Mouse (Mus musculus) spleen, adult 18-20 months (tissue): Measurements from ENCODE around the gene Zfp661.

Experiments
- DNase-seq, 2 experiments: peaks; one replicate each; pipeline ENCODE4 v3.0.0; 2022; ENCODE audit warnings: mixed read lengths in 2 of 2

Zfp661 gene

DNA sequence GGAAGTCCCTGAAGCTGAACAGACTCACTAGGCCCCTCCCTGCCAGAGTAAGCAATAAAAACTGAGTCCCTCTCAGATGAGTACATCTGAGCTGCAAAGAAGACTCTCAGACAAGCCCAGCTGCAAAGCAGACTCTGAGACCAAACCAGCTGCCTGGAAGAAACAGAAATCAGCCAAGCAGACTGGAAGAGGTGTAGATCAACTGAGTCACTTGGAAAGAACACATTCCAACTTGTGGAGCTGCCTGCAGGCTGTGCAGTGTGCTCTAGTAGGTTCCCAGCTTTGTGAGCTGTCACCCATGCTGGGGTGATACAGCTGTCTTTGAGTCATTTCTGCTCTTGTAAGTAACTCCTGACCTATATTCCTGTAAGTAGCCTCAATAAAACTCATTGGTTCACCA is 37.2 kb downstream of the Zfp661 start:
- no peak for DNase-seq

GRCm38 (mm10) chr2:127548342-127549074 is 38.4 kb downstream of the Zfp661 start:
- DNase-seq, result no peak

- no peak for DNase-seq
Measured at GRCm38 (mm10) chr2:127541697-127542096, 45.2 kb downstream of the Zfp661 start.

- DNase-seq, result no peak
Measured at GRCm38 (mm10) chr2:127541185-127541584, 45.7 kb downstream of the Zfp661 start, which contains the start of gene Prom2. TSS of gene Prom2 (minus strand) at chr2:127541467.

DNA sequence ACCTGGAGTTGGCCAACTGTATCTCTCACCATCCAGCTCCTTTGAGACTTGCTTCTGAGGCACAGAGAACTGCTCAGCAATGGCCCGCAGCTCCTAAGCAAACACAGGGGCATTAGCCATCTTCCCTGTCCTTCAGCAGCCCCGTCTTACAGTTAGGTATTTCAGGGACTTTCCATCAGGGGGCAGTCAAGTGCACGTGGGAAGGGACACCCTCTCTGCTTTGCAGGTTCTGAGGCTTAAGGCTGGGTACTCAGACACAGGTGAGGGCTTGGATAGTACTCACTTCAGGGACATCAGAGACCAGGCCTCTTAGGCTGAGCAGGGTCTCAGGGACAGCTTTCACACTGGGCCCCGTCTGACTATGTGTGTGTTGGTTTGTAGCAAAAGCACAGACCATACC is 47.4 kb downstream of the Zfp661 start:
- no peak for DNase-seq

DNA sequence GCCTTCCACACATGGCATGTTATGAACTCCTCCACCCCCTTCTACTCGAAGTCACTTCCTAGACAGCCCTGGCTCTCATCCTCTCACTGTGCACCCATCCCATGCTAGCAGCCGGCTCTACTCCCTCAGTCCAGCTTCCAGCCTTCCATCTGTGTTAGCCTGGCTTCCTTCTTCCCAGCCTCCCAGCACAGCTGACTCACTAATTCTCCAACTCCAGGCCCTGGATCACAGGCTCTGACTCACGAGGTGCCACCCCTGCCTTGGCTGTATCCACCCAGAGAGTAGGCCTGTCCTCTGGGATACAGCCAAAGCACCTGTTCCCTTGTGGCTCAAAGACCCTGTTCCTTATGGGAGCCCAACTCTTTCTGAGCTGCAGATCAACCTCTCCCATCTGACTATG is 49.3 kb downstream of the Zfp661 start:
- DNase-seq, result no peak

DNA sequence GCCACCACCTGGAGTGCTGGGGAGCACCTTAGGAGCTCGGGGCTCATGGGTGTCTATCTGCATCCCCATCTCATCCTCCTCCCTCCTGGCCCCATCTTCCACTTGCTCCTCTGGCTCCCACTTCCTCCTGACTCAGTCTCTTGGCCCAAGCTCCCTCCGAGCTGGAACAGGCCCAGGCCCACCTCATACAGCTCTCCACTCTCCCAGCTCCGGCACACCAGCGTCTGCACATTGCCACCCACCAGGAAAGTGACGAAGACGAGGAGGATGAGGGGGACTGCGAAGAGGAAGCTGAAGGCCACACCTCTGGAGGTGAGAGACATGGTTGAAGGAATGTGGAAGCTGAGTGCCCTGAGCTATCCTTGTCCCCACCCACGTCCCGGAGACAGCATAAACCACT is 51.5 kb downstream of the Zfp661 start:
- no peak for DNase-seq

- DNase-seq, result no peak
Measured at GRCm38 (mm10) chr2:127532379-127532778, 54.5 kb downstream of the Zfp661 start.

DNA sequence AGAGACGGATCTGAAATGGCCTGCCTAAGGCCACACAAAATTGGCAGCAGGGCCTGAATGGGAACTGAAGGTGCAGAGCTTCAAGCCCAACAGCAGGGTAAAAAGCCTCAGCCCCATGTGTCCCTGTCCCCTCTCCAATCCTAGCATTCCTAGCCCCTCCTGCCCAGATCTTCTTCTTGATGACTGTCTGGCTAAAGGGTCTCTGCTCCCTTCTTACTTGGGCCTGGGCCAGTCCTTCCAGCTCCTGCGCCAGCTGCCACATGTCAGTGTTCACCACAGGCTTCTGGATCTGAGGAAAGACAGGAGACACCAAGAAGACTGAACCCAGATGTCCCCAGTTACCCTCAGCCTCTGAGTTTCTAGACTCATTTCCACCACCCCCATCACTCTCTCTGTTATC is 55.3 kb downstream of the Zfp661 start:
- DNase-seq, result no peak

DNA sequence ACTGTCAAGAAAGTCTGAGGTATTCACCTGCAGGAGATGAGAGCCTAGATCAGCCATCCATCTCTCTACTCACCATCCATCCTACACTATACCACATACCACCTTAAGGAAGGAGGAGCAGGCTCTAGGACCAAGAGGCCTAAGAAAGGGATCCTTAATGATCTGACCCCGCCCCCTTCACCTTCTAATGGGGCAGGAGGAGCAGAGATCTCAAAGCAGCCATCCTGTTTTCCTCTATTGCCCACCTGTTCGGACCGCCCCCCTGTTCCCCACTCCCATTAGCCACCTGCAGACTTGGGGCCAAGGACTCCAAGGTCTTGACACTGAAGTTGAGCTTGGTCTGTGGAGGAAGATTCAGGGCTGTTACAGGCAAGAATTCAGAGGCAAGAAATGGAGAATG is 56.5 kb downstream of the Zfp661 start:
- DNase-seq, result no peak

GRCm38 (mm10) chr2:127525004-127525775 is 61.7 kb downstream of the Zfp661 start:
- DNase-seq, result no peak
